Mouse (Mus musculus) MEL (cell line): ENCODE data around the gene Msrb2. TPM values are rescaled to one million over a fixed set of nuclear protein-coding genes. Genes with fewer than 3 reads are reported as not detected.

Experiments used
- DNase-seq: peaks from one replicate; pipeline ENCODE4 v3.0.0; 2011; ENCODE audit warnings: low read depth, low spot score
- H3K27ac ChIP-seq: 2 replicates; pipeline ENCODE4 v1.5.1; 2012; ENCODE audit warnings: low read depth, mild to moderate bottlenecking, control low read depth, low read length, moderate library complexity; ENCODE audit not compliant: control insufficient read depth
- H3K27me3 ChIP-seq, 2 experiments: fragments of 150-350 bp in 1 of 2; sonication (generic) in 1 of 2; 2 replicates each; pipeline ENCODE4 v1.6.1; 2012; ENCODE audit warnings: low read length in 2 of 2, mild to moderate bottlenecking in 2 of 2, improper control_type of control experiment in 1 of 2, moderate library complexity in 1 of 2; ENCODE audit not compliant: insufficient read depth in 2 of 2, control insufficient read depth in 1 of 2
- H3K36me3 ChIP-seq, 2 experiments: 2 replicates each; pipeline ENCODE4 v1.6.1; 2012 to 2014; ENCODE audit warnings: low read length in 2 of 2, improper control_type of control experiment in 1 of 2, inconsistent platforms in 1 of 2, mild to moderate bottlenecking in 1 of 2; ENCODE audit not compliant: insufficient read depth in 2 of 2, control insufficient read depth in 1 of 2
- H3K4me1 ChIP-seq, 2 experiments: fragments of 150-350 bp in 1 of 2; sonication (generic) in 1 of 2; 2 replicates each; pipeline ENCODE4 v1.6.1; 2012; ENCODE audit warnings: low read length in 2 of 2, improper control_type of control experiment in 1 of 2, mild to moderate bottlenecking in 1 of 2; ENCODE audit not compliant: insufficient read depth in 2 of 2, control insufficient read depth in 1 of 2
- H3K4me3 ChIP-seq, 2 experiments: fragments of 150-350 bp in 1 of 2; sonication (generic) in 1 of 2; 2 replicates each; pipeline ENCODE4 v1.5.1; 2012; ENCODE audit warnings: low read depth in 2 of 2, low read length in 2 of 2, mild to moderate bottlenecking in 2 of 2, moderate library complexity in 2 of 2, control low read depth in 1 of 2, improper control_type of control experiment in 1 of 2; ENCODE audit not compliant: control insufficient read depth in 1 of 2, insufficient read depth in 1 of 2
- H3K79me2 ChIP-seq: 2 replicates; pipeline ENCODE4 v1.6.1; 2012; ENCODE audit warnings: mild to moderate bottlenecking, low read length, moderate library complexity; ENCODE audit not compliant: control insufficient read depth, poor library complexity, insufficient read depth
- H3K9ac ChIP-seq: 2 replicates; pipeline ENCODE4 v1.6.1; 2012; ENCODE audit warnings: low read depth, mild to moderate bottlenecking, control low read depth, low read length, moderate library complexity; ENCODE audit not compliant: control insufficient read depth, poor library complexity, severe bottlenecking
- H3K9me3 ChIP-seq: fragments of 150-350 bp; sonication (generic); replicated peaks from 2 replicates; pipeline ENCODE4 v1.6.1; 2012; ENCODE audit warnings: mild to moderate bottlenecking, low read length, improper control_type of control experiment, moderate library complexity; ENCODE audit not compliant: insufficient read depth
- BHLHE40 ChIP-seq: IDR thresholded peaks from 2 replicates; pipeline ENCODE4 v1.6.1; 2012; ENCODE audit warnings: low read depth, mild to moderate bottlenecking, inconsistent platforms, low read length, improper control_type of control experiment, borderline replicate concordance
- CHD1 ChIP-seq: IDR thresholded peaks from 2 replicates; pipeline ENCODE4 v1.6.1; 2012; ENCODE audit warnings: low read depth, mild to moderate bottlenecking, inconsistent platforms, low read length, improper control_type of control experiment
- CHD2 ChIP-seq: IDR thresholded peaks from 2 replicates; pipeline ENCODE4 v1.6.1; 2011; ENCODE audit warnings: low read length, improper control_type of control experiment
- E2F4 ChIP-seq: IDR thresholded peaks from 2 replicates; pipeline ENCODE4 v1.6.1; 2011; ENCODE audit warnings: low read depth, low read length, improper control_type of control experiment, borderline replicate concordance
- ELF1 ChIP-seq: IDR thresholded peaks from 2 replicates; pipeline ENCODE4 v1.6.1; 2014; ENCODE audit warnings: low read depth, mild to moderate bottlenecking, inconsistent platforms, low read length, improper control_type of control experiment, moderate library complexity
- GABPA ChIP-seq: IDR thresholded peaks from 2 replicates; pipeline ENCODE4 v1.6.1; 2012; ENCODE audit warnings: low read depth, mild to moderate bottlenecking, inconsistent platforms, low read length, improper control_type of control experiment, moderate library complexity
- HCFC1 ChIP-seq: IDR thresholded peaks from 2 replicates; pipeline ENCODE4 v1.6.1; 2012; ENCODE audit warnings: low read depth, mild to moderate bottlenecking, inconsistent platforms, low read length, improper control_type of control experiment, moderate library complexity
- JUND ChIP-seq: IDR thresholded peaks from 2 replicates; pipeline ENCODE4 v1.6.1; 2011; ENCODE audit warnings: low read depth, mild to moderate bottlenecking, improper control_type of control experiment, low read length
- MAX ChIP-seq: IDR thresholded peaks from 2 replicates; pipeline ENCODE4 v1.6.1; 2011; ENCODE audit warnings: low read length, improper control_type of control experiment
- MAZ ChIP-seq: IDR thresholded peaks from 2 replicates; pipeline ENCODE4 v1.6.1; 2012; ENCODE audit warnings: low read depth, mild to moderate bottlenecking, inconsistent platforms, low read length, improper control_type of control experiment
- MXI1 ChIP-seq: IDR thresholded peaks from 2 replicates; pipeline ENCODE4 v1.6.1; 2011; ENCODE audit warnings: mild to moderate bottlenecking, low read depth, low read length, improper control_type of control experiment
- MYB ChIP-seq: IDR thresholded peaks from 2 replicates; pipeline ENCODE4 v1.6.1; 2011; ENCODE audit warnings: mild to moderate bottlenecking, low read depth, low read length, improper control_type of control experiment
- NELFE ChIP-seq: IDR thresholded peaks from 2 replicates; pipeline ENCODE4 v1.6.1; 2011; ENCODE audit warnings: low read depth, low read length, improper control_type of control experiment
- NRF1 ChIP-seq: IDR thresholded peaks from 2 replicates; pipeline ENCODE4 v1.6.1; 2014; ENCODE audit warnings: low read depth, mild to moderate bottlenecking, inconsistent platforms, low read length, improper control_type of control experiment, moderate library complexity; ENCODE audit not compliant: poor library complexity, insufficient read depth, severe bottlenecking
- POLR2A ChIP-seq, 2 experiments: IDR thresholded peaks; 2 replicates each; pipeline ENCODE4 v1.6.1; 2011 to 2012; ENCODE audit warnings: low read length in 2 of 2, mild to moderate bottlenecking in 2 of 2, control low read depth in 1 of 2, improper control_type of control experiment in 1 of 2, low read depth in 1 of 2, moderate library complexity in 1 of 2; ENCODE audit not compliant: control insufficient read depth in 1 of 2, insufficient read depth in 1 of 2, poor library complexity in 1 of 2
- POLR2AphosphoS2 ChIP-seq: IDR thresholded peaks from 2 replicates; pipeline ENCODE4 v1.6.1; 2011; ENCODE audit warnings: low read length, improper control_type of control experiment
- POLR2AphosphoS5 ChIP-seq: IDR thresholded peaks from 2 replicates; pipeline ENCODE4 v1.6.1; 2012; ENCODE audit warnings: low read depth, borderline replicate concordance, mild to moderate bottlenecking, inconsistent platforms, low read length, moderate library complexity, mixed read lengths
- RAD21 ChIP-seq: IDR thresholded peaks from 2 replicates; pipeline ENCODE4 v1.6.1; 2011; ENCODE audit warnings: mild to moderate bottlenecking, low read depth, low read length, improper control_type of control experiment
- SMC3 ChIP-seq: IDR thresholded peaks from 2 replicates; pipeline ENCODE4 v1.6.1; 2011; ENCODE audit warnings: low read depth, low read length, improper control_type of control experiment
- TAL1 ChIP-seq: IDR thresholded peaks from 2 replicates; pipeline ENCODE4 v1.6.1; 2012; ENCODE audit warnings: mild to moderate bottlenecking, inconsistent platforms, low read length, moderate library complexity, mixed read lengths
- TBP ChIP-seq: IDR thresholded peaks from 2 replicates; pipeline ENCODE4 v1.8.0; 2011; ENCODE audit warnings: low read depth, low read length, improper control_type of control experiment
- TCF12 ChIP-seq: IDR thresholded peaks from 2 replicates; pipeline ENCODE4 v1.6.1; 2014; ENCODE audit warnings: low read depth, mild to moderate bottlenecking, inconsistent platforms, low read length, improper control_type of control experiment, moderate library complexity
- UBTF ChIP-seq: IDR thresholded peaks from 2 replicates; pipeline ENCODE4 v1.6.1; 2012; ENCODE audit warnings: low read depth, mild to moderate bottlenecking, inconsistent platforms, low read length, improper control_type of control experiment, moderate library complexity, borderline replicate concordance; ENCODE audit not compliant: insufficient read depth
- USF1 ChIP-seq: IDR thresholded peaks from 2 replicates; pipeline ENCODE4 v1.6.1; 2014; ENCODE audit warnings: low read depth, mild to moderate bottlenecking, inconsistent platforms, low read length, improper control_type of control experiment, moderate library complexity
- USF2 ChIP-seq, 2 experiments: IDR thresholded peaks; 2 replicates each; pipeline ENCODE4 v1.6.1; 2011 to 2012; ENCODE audit warnings: improper control_type of control experiment in 2 of 2, low read length in 2 of 2, borderline replicate concordance in 1 of 2, inconsistent platforms in 1 of 2, low read depth in 1 of 2, mild to moderate bottlenecking in 1 of 2; ENCODE audit not compliant: insufficient read depth in 1 of 2
- ZKSCAN1 ChIP-seq: IDR thresholded peaks from 2 replicates; pipeline ENCODE4 v1.6.1; 2012; ENCODE audit warnings: low read depth, mild to moderate bottlenecking, inconsistent platforms, low read length, improper control_type of control experiment, moderate library complexity
- ZMIZ1 ChIP-seq: IDR thresholded peaks from 2 replicates; pipeline ENCODE4 v1.6.1; 2012; ENCODE audit warnings: low read depth, mild to moderate bottlenecking, inconsistent platforms, low read length, improper control_type of control experiment, moderate library complexity
- polyA plus RNA-seq, 2 experiments: library from polyadenylated mRNA; stranded (reverse) in 1 of 2; unstranded in 1 of 2; fragments of >175 nt in 1 of 2; fragments of >200 nt in 1 of 2; gene quantifications; 2 replicates each; pipeline versions ENCODE4 v1.2.1 to v1.2.4; 2012; ENCODE audit warnings: low replicate concordance in 2 of 2, low read depth in 1 of 2; ENCODE audit not compliant: insufficient read length in 2 of 2, insufficient read depth in 1 of 2, missing spikeins in 1 of 2
- total RNA-seq: library from RNA; depleted of rRNA; stranded (reverse); fragments of 300-350 nt; gene quantifications from 2 replicates; pipeline ENCODE4 v1.2.3, GENCODE M21; 2012

Gene Msrb2
- total and polyA plus RNA-seq, 3 experiments = 14.8 to 18.2 TPM; not detected in 1

DNA sequence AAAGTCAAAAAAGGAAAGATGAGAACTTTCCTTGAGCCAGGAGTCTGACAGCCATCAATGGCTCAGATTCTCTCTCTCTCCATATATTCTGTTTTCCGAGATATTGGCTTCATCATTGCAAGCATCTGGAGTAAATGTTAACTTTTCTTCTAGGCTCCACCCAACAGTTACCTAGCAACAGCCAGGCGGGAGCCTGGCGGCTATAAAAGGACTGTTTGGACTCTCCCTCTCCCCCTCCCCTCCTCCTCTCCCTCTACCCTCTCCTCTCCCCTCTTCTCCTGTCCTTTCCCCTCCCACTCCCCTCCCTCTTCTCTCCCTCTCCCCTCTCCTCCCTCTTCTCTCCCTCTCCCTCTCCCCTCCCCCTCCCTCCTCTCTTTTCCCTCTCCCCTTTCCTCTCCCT lies 4.8 kb upstream of the Msrb2 start:
- TF ChIP-seq ELF1 = no peak
- no peak for TF ChIP-seq UBTF
- no peak for TF ChIP-seq TBP
- TF ChIP-seq JUND = no peak
- no peak for TF ChIP-seq NRF1
- no peak for TF ChIP-seq RAD21
- no peak for TF ChIP-seq TAL1
- TF ChIP-seq MXI1 = no peak
- no peak for TF ChIP-seq CHD1
- no peak for TF ChIP-seq ZMIZ1
- no peak for TF ChIP-seq MAX
- no peak for TF ChIP-seq E2F4
- no peak for TF ChIP-seq ZKSCAN1
- TF ChIP-seq GABPA = no peak
- no peak for TF ChIP-seq HCFC1
- no peak for TF ChIP-seq SMC3
- TF ChIP-seq CHD2 = no peak
- no peak for TF ChIP-seq USF2 (IDR thresholded peaks at IDR 0.05; ENCODE audit: borderline replicate concordance in 1 of 2, insufficient read depth in 1 of 2, low read depth in 1 of 2, low read length in 2 of 2)
- Histone ChIP-seq H3K4me3 (no peak overlapping the region), H3K9ac (no peak overlapping the region), H3K27ac (no peak overlapping the region), H3K4me1 (peaks cover 0 to 3% of the 10 kb centered on the region in 2 experiments; a peak in 3 of 4 replicates), H3K79me2 (no peaks in the 10 kb centered on the region), H3K27me3 (no peaks in the 10 kb centered on the region; a peak in 1 of 4 replicates), H3K9me3 (no peaks in the 10 kb centered on the region), H3K36me3 (peaks cover 0 to 4% of the 10 kb centered on the region in 2 experiments; a peak in 2 of 4 replicates)
- DNase-seq = no peak

GRCm38 (mm10) chr2:19367114-19367513 lies 4.1 kb upstream of the Msrb2 start:
- Histone ChIP-seq H3K27ac (no peak overlapping the region), H3K79me2 (peaks cover 1% of the 10 kb centered on the region; the same call in 1 of the 2 replicates)
- TF ChIP-seq RAD21 = no peak
- TF ChIP-seq MAZ = no peak
- TF ChIP-seq MYB = no peak
- TF ChIP-seq NRF1 = no peak
- TF ChIP-seq E2F4 = no peak
- no peak for TF ChIP-seq USF1
- TF ChIP-seq NELFE = no peak
- TF ChIP-seq POLR2AphosphoS5 = no peak
- TF ChIP-seq USF2 (IDR thresholded peaks at IDR 0.05; ENCODE audit: borderline replicate concordance in 1 of 2, insufficient read depth in 1 of 2, low read depth in 1 of 2, low read length in 2 of 2) = no peak
- no peak for TF ChIP-seq POLR2A (IDR thresholded peaks at IDR 0.05; ENCODE audit: control insufficient read depth in 1 of 2, insufficient read depth in 1 of 2, low read depth in 1 of 2, low read length in 2 of 2, poor library complexity in 1 of 2)
- no peak for TF ChIP-seq TCF12
- no peak for TF ChIP-seq MXI1
- no peak for TF ChIP-seq BHLHE40
- no peak for TF ChIP-seq GABPA
- TF ChIP-seq POLR2AphosphoS2 = no peak
- no peak for TF ChIP-seq TBP
- TF ChIP-seq JUND = no peak
- TF ChIP-seq UBTF = no peak
- TF ChIP-seq CHD2 = no peak
- TF ChIP-seq, all 39 proteins: peak for 0
- DNase-seq = no peak
- H3K27me3 ChIP-seq = no peaks in the 10 kb centered on the region; a peak in 1 of 4 replicates
- H3K9ac ChIP-seq = no peak overlapping the region
- no peaks in the 10 kb centered on the region for H3K9me3 ChIP-seq
- peaks cover 0 to 5% of the 10 kb centered on the region in 2 experiments; a peak in 3 of 4 replicates for H3K4me1 ChIP-seq
- H3K36me3 ChIP-seq = peaks cover 0 to 4% of the 10 kb centered on the region in 2 experiments; a peak in 2 of 4 replicates
- no peak overlapping the region for H3K4me3 ChIP-seq
